Mouse (Mus musculus) MEL (cell line): ENCODE measurements at regions not wholly inside any gene's neighbourhood (a gene's known extent, or its start where the extent isn't known, plus 50 kb on each side); places are given as distances from the start of the nearest gene placed in this dataset.

Experiments used
- BHLHE40 ChIP-seq: IDR thresholded peaks from 2 replicates; pipeline ENCODE4 v1.6.1; 2012; ENCODE audit warnings: low read depth, mild to moderate bottlenecking, inconsistent platforms, low read length, improper control_type of control experiment, borderline replicate concordance
- CHD2 ChIP-seq: IDR thresholded peaks from 2 replicates; pipeline ENCODE4 v1.6.1; 2011; ENCODE audit warnings: low read length, improper control_type of control experiment
- CTCF ChIP-seq, 3 experiments: IDR thresholded peaks in 2 of 3; conservative IDR thresholded peaks in 1 of 3; 2 replicates each; pipeline ENCODE4 v1.5.1; 2011 to 2012; ENCODE audit warnings: low read length in 3 of 3, low read depth in 2 of 3, mild to moderate bottlenecking in 2 of 3, improper control_type of control experiment in 1 of 3, inconsistent platforms in 1 of 3, mixed read lengths in 1 of 3, moderate library complexity in 1 of 3; ENCODE audit not compliant: control insufficient read depth in 1 of 3, insufficient read depth in 1 of 3, poor library complexity in 1 of 3, severe bottlenecking in 1 of 3
- MAFK ChIP-seq: IDR thresholded peaks from 2 replicates; pipeline ENCODE4 v1.6.1; 2011; ENCODE audit warnings: low read depth, mild to moderate bottlenecking, low read length, improper control_type of control experiment, borderline replicate concordance
- MEF2A ChIP-seq: IDR thresholded peaks from 2 replicates; pipeline ENCODE4 v1.6.1; 2014; ENCODE audit warnings: low read depth, mild to moderate bottlenecking, inconsistent platforms, low read length, improper control_type of control experiment; ENCODE audit not compliant: poor library complexity, insufficient replicate concordance, severe bottlenecking; ENCODE audit errors: extremely low read depth
- POLR2AphosphoS5 ChIP-seq: IDR thresholded peaks from 2 replicates; pipeline ENCODE4 v1.6.1; 2012; ENCODE audit warnings: low read depth, borderline replicate concordance, mild to moderate bottlenecking, inconsistent platforms, low read length, moderate library complexity, mixed read lengths
- RCOR1 ChIP-seq: IDR thresholded peaks from 2 replicates; pipeline ENCODE4 v1.6.1; 2012; ENCODE audit warnings: low read depth, mild to moderate bottlenecking, inconsistent platforms, low read length, improper control_type of control experiment
- TBP ChIP-seq: IDR thresholded peaks from 2 replicates; pipeline ENCODE4 v1.8.0; 2011; ENCODE audit warnings: low read depth, low read length, improper control_type of control experiment
- ZMIZ1 ChIP-seq: IDR thresholded peaks from 2 replicates; pipeline ENCODE4 v1.6.1; 2012; ENCODE audit warnings: low read depth, mild to moderate bottlenecking, inconsistent platforms, low read length, improper control_type of control experiment, moderate library complexity

DNA sequence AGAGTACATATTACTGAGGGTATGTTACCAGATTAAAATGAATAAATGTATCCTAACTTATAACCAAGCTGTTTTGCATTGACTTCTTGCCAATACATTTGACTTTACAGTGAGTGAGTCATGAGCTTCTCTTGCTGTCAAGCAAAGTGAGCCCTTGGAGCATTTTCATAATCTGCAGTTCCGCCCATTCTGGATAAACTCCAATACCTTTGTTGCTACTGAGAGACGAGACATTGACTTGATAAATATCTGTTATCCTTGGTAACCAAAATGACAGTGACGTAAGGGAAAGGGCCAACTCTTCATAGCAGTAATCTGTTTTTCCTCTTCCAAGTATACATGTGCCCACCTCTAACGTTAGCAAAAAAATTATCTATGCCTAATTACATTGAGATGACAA lies 923.0 kb downstream of the Grm8 start:
- TF ChIP-seq CTCF (IDR thresholded peaks at IDR 0.05 in 2 of 3, conservative IDR thresholded peaks at IDR 0.05 in 1 of 3; ENCODE audit: control insufficient read depth in 1 of 3, insufficient read depth in 1 of 3, low read depth in 2 of 3, low read length in 3 of 3, poor library complexity in 1 of 3, severe bottlenecking in 1 of 3) (no peak), ZMIZ1 (no peak), MAFK (no peak), BHLHE40 (no peak), MEF2A (no peak), RCOR1 (no peak), TBP (no peak), CHD2 (no peak), POLR2AphosphoS5 (no peak)
